ENCODE assay signal across 8 mouse cellular contexts in genomic region chr3:98099287-98099686, GRCm38 (mm10).
DNase-seq lines count a peak whose midpoint lies in the region; ATAC-seq and TF ChIP-seq lines count a peak whose summit lies in the region.
"Had no signal": no experiment of that assay in that cellular context is flagged by ENCODE, and none has a peak within 500 bp of the region (broad histone marks: within the 10 kb centered on the region; RNA-seq: fewer than 3 reads in every experiment).

No protein-coding gene starts in this region.

- intact Hi-C loops in left cerebral cortex, adult 2 months (cut with DNase I): no loop called here

- DNase-seq in left cerebral cortex, adult 2 months (ENCODE audit: extremely low spot score in 1 of 2, low spot score in 2 of 2): no peak
- no peak for DNase-seq in left cerebral cortex, adult 18-20 months (ENCODE audit: low spot score in 2 of 2)
- DNase-seq in T-cell, adult 2 months (ENCODE audit: low spot score): peak; percentile 8
- DNase-seq in kidney, postnatal 10 days: peak; percentile 43
- DNase-seq in yolk sac, embryonic 10.5 days (ENCODE audit: low spot score): no peak
- no peak for DNase-seq in layer of hippocampus, adult 9-10 months (ENCODE audit: low spot score)

- 76% methylated on average over 10 of the region's 10 CpGs for WGBS in stomach, embryonic 16.5 days

- H3K4me1 ChIP-seq in stomach, embryonic 16.5 days (ENCODE audit: control insufficient read depth, insufficient read depth, low read length): peaks cover 8% of the 10 kb centered on the region; the same call in 1 of the 2 replicates
- H3K4me1 ChIP-seq: hindbrain, embryonic 15.5 days had no signal

- no peak overlapping the region for H3K27ac ChIP-seq in left cerebral cortex, adult 2 months
- peak overlapping the region; percentile 71 for H3K27ac ChIP-seq in stomach, embryonic 16.5 days (ENCODE audit: low read length)
- H3K27ac ChIP-seq: hindbrain, embryonic 15.5 days had no signal

- no peak overlapping the region for H3K4me3 ChIP-seq in left cerebral cortex, adult 2 months
- no peak overlapping the region for H3K4me3 ChIP-seq in stomach, embryonic 16.5 days (replicated peaks; ENCODE audit: low read length)
- H3K4me3 ChIP-seq: hindbrain, embryonic 15.5 days had no signal

- H3K9me3 ChIP-seq in stomach, embryonic 16.5 days (replicated peaks; ENCODE audit: control insufficient read depth, low read length): peaks cover 10% of the 10 kb centered on the region
- H3K9me3 ChIP-seq: hindbrain, embryonic 15.5 days had no signal

- no peak overlapping the region for H3K4me2 ChIP-seq in stomach, embryonic 16.5 days (ENCODE audit: low read depth, low read length)
- H3K4me2 ChIP-seq: hindbrain, embryonic 15.5 days had no signal

- ATAC-seq in stomach, embryonic 16.5 days (ENCODE audit: insufficient read depth, low FRiP score): no peak

- H3K36me3 ChIP-seq in stomach, embryonic 16.5 days (ENCODE audit: control insufficient read depth, insufficient read depth, low read length): peaks cover 40% of the 10 kb centered on the region

- H3K27me3 ChIP-seq in stomach, embryonic 16.5 days (ENCODE audit: control insufficient read depth, insufficient read depth, low read length): no peaks in the 10 kb centered on the region
- H3K27me3 ChIP-seq: hindbrain, embryonic 15.5 days had no signal

- peak; percentile 25 for TF ChIP-seq CTCF in left cerebral cortex, adult 2 months (IDR thresholded peaks at IDR 0.05)

- no peak overlapping the region for H3K9ac ChIP-seq in stomach, embryonic 16.5 days (ENCODE audit: low read length)
- H3K9ac ChIP-seq: hindbrain, embryonic 15.5 days had no signal

Comparison
In these comparisons a context has a peak if more than half of its experiments do, and no peak if none do; other contexts are left out.
1. DNase-seq: peak in T-cell, adult 2 months (single experiment) and kidney, postnatal 10 days (single experiment); none in left cerebral cortex, adult 2 months (0 of 2), left cerebral cortex, adult 18-20 months (0 of 2), yolk sac, embryonic 10.5 days (single experiment) and layer of hippocampus, adult 9-10 months (single experiment).